Mouse (Mus musculus): ENCODE measurements around the gene Baz2b.
"Not testable (repeated sequence)": the region's sequence is repeated elsewhere in the genome, so short reads cannot be mapped to it uniquely, and the experiment has no call there.

The Baz2b gene

GRCm38 (mm10) chr2:60200051-60200562 lies 9.5 kb downstream of the Baz2b start:
- DNase-seq = no peak

- DNase-seq = no peak
Measured at GRCm38 (mm10) chr2:60196841-60197240, 12.8 kb downstream of the Baz2b start.

- DNase-seq = no peak
Measured at GRCm38 (mm10) chr2:60181696-60182095, 27.9 kb downstream of the Baz2b start.

- no peak for DNase-seq
Measured at GRCm38 (mm10) chr2:60177490-60177889, 32.1 kb downstream of the Baz2b start.

- peak; percentile 21 for DNase-seq
Measured at GRCm38 (mm10) chr2:60176087-60176486, 33.6 kb downstream of the Baz2b start.

GRCm38 (mm10) chr2:60175078-60175477 lies 34.6 kb downstream of the Baz2b start:
- no peak for DNase-seq

- DNase-seq = no peak
Measured at GRCm38 (mm10) chr2:60173595-60173994, 36.0 kb downstream of the Baz2b start.

GRCm38 (mm10) chr2:60173190-60173589 lies 36.4 kb downstream of the Baz2b start:
- DNase-seq = no peak

- peak; percentile 60 for DNase-seq
Measured at GRCm38 (mm10) chr2:60172531-60172914, 37.1 kb downstream of the Baz2b start.

GRCm38 (mm10) chr2:60171786-60172530 lies 37.7 kb downstream of the Baz2b start:
- DNase-seq = peak; percentile 9

- no peak for DNase-seq
Measured at GRCm38 (mm10) chr2:60166878-60167277, 42.8 kb downstream of the Baz2b start.

GRCm38 (mm10) chr2:60165679-60166078 lies 44.0 kb downstream of the Baz2b start:
- DNase-seq = no peak

- DNase-seq = no peak
Measured at GRCm38 (mm10) chr2:60163744-60164143, 45.9 kb downstream of the Baz2b start.

- no peak for DNase-seq
Measured at GRCm38 (mm10) chr2:60152481-60152880, 57.2 kb downstream of the Baz2b start.

GRCm38 (mm10) chr2:60148651-60149050 lies 61.0 kb downstream of the Baz2b start:
- no peak for DNase-seq

- DNase-seq = no peak
Measured at GRCm38 (mm10) chr2:60147428-60147827, 62.2 kb downstream of the Baz2b start.

- no peak for DNase-seq
Measured at GRCm38 (mm10) chr2:60145742-60146141, 63.9 kb downstream of the Baz2b start.

GRCm38 (mm10) chr2:60143383-60143782 lies 66.3 kb downstream of the Baz2b start:
- DNase-seq = no peak

- no peak for DNase-seq
Measured at GRCm38 (mm10) chr2:60142281-60142680, 67.4 kb downstream of the Baz2b start.

GRCm38 (mm10) chr2:60138751-60139162 lies 70.9 kb downstream of the Baz2b start:
- no peak for DNase-seq

GRCm38 (mm10) chr2:60135796-60136195 lies 73.8 kb downstream of the Baz2b start:
- no peak for DNase-seq

- not testable (repeated sequence) for DNase-seq
Measured at GRCm38 (mm10) chr2:60134958-60135357, 74.7 kb downstream of the Baz2b start.

GRCm38 (mm10) chr2:60133072-60133471 lies 76.6 kb downstream of the Baz2b start:
- no peak for DNase-seq

- no peak for DNase-seq
Measured at GRCm38 (mm10) chr2:60132269-60133042, 77.2 kb downstream of the Baz2b start.
